Mouse (Mus musculus) liver, adult (tissue): ENCODE results near the gene Gps1.

ENCODE experiments used
- GATA4 ChIP-seq: IDR thresholded peaks from 2 replicates; pipeline ENCODE4 v1.6.1; 2014; ENCODE audit warnings: mild to moderate bottlenecking, low read length; ENCODE audit not compliant: insufficient replicate concordance

Gps1 gene

GRCm38 (mm10) chr11:120817358-120817757 is 33.3 kb downstream of the Gps1 start:
- TF ChIP-seq GATA4: no peak

- TF ChIP-seq GATA4: no peak
Measured at GRCm38 (mm10) chr11:120818251-120818650, 34.2 kb downstream of the Gps1 start.

- no peak for TF ChIP-seq GATA4
Measured at GRCm38 (mm10) chr11:120819556-120819955, 35.5 kb downstream of the Gps1 start.

- no peak for TF ChIP-seq GATA4
Measured at GRCm38 (mm10) chr11:120820546-120820945, 36.5 kb downstream of the Gps1 start.

DNA sequence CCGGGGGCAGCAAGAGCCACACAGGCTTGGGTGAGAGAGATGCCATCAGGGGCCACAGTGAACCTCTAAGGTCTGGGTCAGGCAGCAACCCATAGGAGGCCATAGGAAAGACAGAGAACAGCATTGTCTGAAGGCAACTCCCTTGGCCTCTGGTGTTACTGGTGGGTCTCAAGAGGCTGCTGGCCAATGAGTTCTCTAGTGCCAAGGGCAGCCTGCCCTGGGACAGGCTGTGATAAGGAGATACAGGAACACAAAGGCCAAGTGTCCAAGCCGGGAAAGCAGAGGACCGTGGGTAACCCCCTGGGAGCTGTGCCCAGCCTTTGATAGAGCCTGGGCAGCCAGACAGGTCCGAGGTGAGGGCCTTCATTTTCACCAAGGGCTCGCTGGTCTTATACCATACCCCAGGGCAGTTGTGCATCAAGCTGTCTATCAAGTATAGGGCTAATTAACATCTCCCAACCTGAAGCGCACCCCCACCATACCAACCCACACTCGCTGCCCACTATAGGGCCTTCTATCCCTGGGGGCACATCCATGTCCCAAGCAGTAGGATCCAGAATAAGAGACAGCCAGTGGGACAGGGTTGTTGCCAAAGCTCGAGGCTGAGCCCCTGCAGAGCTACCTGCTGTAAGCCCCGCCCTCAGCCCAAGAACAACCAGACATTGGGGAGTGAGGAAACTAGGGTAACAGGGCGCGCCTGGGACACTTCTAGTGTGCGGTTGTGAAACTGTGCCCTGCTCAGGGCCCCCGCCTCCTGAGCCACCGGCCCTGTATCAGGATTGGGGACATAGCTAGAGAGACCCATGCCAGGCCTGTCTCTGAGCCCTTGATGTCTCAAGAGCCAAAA is 37.2 kb downstream of the Gps1 start:
- TF ChIP-seq GATA4: no peak

DNA sequence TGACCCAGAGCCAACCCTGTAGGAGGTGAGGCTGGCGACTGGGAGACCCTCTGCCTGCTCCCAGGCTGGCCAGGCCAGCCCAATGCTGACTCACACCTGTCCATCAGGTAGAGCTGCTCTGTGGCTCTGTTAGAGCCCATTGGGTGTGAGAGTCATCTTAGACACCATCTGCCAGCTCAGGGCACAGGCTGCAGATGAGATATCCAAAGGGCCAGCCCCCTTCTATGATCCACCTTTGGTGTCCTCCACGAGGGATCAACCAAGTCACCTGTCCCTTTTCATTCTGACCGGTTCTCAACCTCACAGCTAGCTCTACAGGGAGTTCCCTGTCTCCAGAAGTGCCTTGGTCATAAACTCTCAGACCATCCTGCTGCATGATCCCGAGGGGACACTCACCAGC is 38.2 kb downstream of the Gps1 start:
- TF ChIP-seq GATA4: no peak

GRCm38 (mm10) chr11:120822831-120823550 is 38.9 kb downstream of the Gps1 start:
- no peak for TF ChIP-seq GATA4

DNA sequence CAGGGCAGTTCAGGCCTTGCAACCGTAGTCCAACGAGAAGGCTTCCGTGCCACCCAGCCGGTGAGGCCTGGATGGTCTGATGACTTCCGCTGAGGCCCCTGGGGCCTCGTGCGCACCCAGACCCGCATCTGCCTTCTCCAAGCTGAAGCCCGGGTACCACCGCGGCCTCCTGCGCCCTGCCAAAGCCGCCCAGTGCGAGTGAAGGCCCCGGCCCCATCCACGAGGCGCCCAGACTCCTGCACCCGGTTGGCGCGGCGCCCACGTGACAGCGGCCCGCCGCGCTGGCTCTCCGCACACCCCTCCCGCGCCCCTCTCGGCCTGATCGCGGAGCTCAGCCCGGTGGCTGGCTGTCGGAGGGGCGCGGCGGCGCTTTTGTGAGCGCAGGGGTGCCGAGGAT is 39.5 kb downstream of the Gps1 start:
- no peak for TF ChIP-seq GATA4

DNA sequence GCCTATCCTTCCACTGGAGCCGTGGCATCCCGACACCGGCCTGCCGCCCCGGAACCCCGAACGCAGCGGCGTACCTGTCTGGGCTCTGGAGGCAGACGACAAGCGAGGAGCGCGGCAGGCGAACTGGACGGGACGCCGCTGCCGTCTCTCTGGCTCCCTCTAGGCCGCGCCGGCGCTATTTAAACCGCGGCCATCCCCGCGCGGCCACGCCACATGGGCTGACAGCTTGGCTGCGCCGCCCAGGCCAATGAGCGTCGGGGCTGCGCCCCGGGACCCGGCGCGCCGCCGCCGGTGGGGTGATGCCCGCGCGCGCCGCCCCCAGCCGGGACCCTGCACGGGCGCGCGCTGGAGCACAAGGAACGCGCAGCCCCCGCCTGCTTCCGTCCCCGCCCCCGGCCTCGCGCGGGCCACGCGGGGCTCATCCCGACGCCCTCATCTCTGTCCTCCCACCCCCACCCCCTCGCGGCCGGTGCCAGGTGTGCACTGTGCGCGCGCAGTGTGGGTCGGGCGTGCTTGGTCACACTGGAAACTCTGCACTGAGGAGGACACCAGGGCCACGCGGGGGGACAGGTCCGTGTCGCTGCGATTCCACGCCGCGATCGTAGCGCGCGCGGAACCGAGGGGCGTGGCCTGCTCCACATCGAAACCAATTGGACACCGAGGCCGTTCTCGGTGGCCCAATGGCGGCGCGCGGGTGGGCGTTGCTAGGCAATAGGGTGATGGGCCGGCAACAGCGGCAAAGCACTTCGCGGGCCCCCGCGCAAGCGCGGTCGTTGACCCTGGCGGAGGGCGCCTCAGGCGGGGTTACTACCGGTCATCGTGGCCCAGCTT is 40.1 kb downstream of the Gps1 start, which contains the start of gene Fasn:
Fasn (minus strand) TSS at position 592 of the 831 bp plus-strand sequence.
- TF ChIP-seq GATA4: no peak

DNA sequence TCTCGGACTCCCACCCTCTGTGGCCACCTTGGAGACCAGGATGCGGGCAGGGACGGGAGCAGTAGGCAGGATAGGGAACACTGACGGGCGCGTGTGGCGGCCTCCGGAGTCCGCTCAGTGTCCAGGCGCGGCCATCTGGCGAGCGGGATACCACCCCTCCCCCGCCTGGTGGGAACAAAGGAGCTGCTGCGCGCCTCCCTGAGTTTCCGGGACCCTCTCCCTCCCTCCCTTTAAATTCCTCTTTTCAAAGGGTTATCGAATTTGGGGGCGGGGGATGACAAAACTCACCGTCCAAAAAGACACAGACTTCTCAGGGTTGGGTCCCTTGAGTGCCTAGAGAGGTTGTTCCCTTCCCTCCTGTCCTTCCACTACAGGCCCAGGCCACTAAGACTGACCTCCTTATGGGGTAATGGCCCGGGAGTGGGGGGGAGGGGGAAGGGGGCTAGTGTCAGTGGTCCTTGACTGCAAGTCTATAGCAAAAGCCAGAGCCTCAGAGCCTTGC is 40.8 kb downstream of the Gps1 start:
- TF ChIP-seq GATA4: no peak

DNA sequence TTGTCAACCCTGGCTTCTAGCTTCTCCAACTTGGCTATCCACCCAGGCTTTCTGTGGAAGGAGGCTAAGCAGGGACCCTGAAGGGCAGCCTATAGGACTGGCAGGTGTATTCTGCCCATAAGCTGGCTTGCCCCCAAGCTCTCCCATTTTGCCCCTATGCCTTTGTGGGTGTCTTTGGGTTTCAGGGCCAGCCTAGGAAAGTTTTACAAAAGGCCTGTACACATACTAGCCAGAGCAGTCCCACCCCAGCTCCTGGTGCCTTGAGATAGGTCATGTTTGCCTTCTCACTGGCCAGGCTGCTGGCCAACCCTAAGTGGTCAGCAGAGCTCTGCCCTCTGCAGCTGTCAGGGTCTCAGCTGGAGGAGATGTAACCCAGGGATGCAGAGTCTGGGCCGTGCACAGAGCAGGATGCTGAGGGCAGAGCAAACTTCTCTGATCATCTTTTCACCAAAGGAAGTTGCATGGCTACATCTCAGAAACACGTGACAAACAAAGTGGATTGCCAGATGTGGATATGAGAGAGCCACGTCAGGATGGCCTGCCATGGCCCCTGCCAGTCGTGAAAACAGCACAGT is 41.3 kb downstream of the Gps1 start:
- no peak for TF ChIP-seq GATA4

DNA sequence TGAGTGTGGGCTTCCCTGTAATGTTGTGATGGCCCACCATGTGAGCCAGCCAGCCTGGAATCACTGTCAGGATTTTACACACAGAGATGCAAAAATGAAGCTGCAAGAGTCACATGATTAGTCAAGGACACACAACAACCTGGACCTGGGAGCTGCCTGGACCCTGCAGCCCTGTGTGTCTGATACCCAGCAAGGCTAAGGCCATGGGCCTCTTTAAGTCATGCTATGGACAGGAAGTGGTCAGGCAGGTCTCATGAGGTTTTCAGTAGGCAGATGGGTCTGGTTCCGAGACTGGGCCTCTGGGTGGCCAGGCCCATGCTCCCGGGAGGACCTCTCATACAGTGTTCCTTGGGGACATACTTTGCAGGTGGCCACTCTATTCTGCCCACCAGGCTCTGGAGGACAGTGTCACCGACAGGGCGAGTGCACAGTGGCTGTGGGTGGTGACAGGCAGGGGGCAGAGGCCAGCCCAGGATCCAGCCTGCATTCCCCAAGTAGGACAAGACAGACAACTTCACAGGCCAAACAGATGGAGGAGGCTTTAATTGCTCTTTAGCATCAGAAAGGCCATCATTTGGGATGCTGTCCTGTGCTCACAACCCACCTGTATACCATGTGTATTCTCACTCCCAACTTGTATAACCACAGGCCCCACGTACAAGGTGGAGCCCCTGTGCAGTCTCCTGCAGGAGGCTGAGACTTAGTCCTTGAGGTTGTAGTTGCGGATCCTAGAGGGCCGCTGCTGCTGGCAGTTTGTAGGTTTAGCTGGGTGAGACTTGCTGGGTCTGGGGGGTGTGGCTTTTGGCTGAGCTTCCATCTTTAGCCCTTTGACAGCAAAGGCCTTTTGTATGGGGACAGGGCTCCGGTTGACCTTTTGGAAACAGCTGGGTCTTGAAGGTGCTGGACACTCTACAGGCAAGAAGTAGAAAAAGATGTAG is 42.2 kb downstream of the Gps1 start:
- no peak for TF ChIP-seq GATA4

- TF ChIP-seq GATA4: no peak
Measured at GRCm38 (mm10) chr11:120828416-120828815, 44.3 kb downstream of the Gps1 start.
